Mouse (Mus musculus): ENCODE measurements around the gene Mxd4. TPM values are rescaled to one million over a fixed set of nuclear protein-coding genes. Genes with fewer than 3 reads are reported as not detected.

Mxd4 gene
- polyA plus RNA-seq, 1 experiment from 2014 or later: 5.5 TPM

DNA sequence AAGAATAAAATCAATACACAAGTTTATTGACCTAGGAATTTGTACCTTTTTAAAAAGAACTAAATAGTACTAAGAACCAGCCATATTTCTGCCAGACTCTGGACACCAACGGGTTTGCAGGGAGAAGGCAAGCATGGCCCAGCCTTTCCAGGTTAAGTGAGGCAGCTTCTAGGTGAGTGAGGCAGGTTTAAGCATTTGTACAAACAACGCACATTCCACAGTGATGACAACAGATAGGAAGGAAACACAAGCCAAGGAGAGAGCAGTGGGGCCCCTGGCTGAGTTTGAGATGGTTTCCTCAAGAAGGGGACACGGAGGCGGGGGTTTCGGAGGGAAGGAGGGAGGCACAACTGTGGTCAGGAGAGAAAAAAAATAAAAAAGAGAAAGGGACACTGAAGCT lies 31.2 kb upstream of the Mxd4 start:
- ATAC-seq: no peak
- Histone ChIP-seq H3K9ac (no peak overlapping the region), H3K4me2 (no peak overlapping the region), H3K4me3 (no peak overlapping the region), H3K27me3 (replicated peaks) (no peaks in the 10 kb centered on the region; the same call in 1 of the 2 replicates), H3K4me1 (no peaks in the 10 kb centered on the region), H3K9me3 (replicated peaks) (no peaks in the 10 kb centered on the region), H3K36me3 (no peaks in the 10 kb centered on the region), H3K27ac (no peak overlapping the region)
- 32% methylated on average over 5 of the region's 5 CpGs for WGBS (ENCODE audit: insufficient replicate concordance)

- H3K4me3 ChIP-seq: no peak overlapping the region
- no peaks in the 10 kb centered on the region for H3K36me3 ChIP-seq
- H3K4me2 ChIP-seq: no peak overlapping the region
- H3K4me1 ChIP-seq: no peaks in the 10 kb centered on the region
- no peaks in the 10 kb centered on the region; the same call in 1 of the 2 replicates for H3K27me3 ChIP-seq (replicated peaks)
- no peaks in the 10 kb centered on the region for H3K9me3 ChIP-seq (replicated peaks)
- no peak overlapping the region for H3K9ac ChIP-seq
- 66% methylated on average over 9 of the region's 9 CpGs for WGBS (ENCODE audit: insufficient replicate concordance)
- no peak for ATAC-seq
- H3K27ac ChIP-seq: no peak overlapping the region
Measured at GRCm38 (mm10) chr5:34217756-34218155, 30.2 kb upstream of the Mxd4 start.

DNA sequence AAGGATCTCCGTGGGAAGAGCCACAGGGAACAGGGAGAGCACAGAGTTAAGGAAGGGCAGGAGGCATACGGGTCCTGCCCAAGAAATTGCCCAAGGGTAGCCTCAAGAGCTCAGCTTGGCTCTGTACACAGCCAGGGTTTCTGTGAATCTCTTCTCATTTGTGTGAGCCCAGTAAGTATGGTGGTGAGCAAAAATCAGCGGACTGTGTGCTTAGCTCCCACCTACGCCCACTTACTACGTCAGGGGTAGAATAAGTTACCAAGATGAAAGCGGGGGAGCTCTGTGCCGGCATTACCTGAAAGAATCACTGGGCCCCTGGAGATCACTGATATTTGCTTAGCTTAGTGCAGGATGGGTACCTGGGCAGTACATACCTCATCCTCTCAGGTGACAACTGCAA lies 28.5 kb upstream of the Mxd4 start:
- Histone ChIP-seq H3K9me3 (replicated peaks) (no peaks in the 10 kb centered on the region), H3K4me3 (no peak overlapping the region), H3K9ac (no peak overlapping the region), H3K4me2 (no peak overlapping the region), H3K36me3 (no peaks in the 10 kb centered on the region), H3K27me3 (replicated peaks) (no peaks in the 10 kb centered on the region; the same call in 1 of the 2 replicates), H3K27ac (no peak overlapping the region), H3K4me1 (no peaks in the 10 kb centered on the region)
- 68% methylated on average over 7 of the region's 7 CpGs for WGBS (ENCODE audit: insufficient replicate concordance)
- ATAC-seq: no peak

DNA sequence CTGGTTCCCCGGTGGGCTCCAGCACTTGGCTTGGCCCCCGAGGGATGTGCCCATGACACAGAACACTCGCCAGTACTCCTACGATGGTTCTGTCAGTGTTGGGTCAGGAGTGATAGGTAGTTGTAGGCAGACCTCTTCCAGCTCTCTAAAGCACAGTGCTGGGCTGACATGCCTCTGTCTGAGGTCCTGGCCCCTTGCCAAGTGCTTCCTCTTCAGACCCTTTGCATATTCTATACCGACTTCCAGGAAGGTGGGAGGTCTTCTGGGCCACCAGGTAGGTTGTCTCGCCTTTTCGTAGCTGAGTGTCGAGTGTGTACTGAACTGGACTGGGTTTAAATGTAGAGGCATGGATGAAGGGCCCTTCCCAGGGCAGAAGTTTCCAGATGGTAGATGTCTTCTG lies 26.1 kb upstream of the Mxd4 start:
- 60% methylated on average over 8 of the region's 8 CpGs for WGBS (ENCODE audit: insufficient replicate concordance)
- Histone ChIP-seq H3K4me1 (no peaks in the 10 kb centered on the region), H3K9me3 (replicated peaks) (no peaks in the 10 kb centered on the region), H3K36me3 (no peaks in the 10 kb centered on the region), H3K4me2 (no peak overlapping the region), H3K27me3 (replicated peaks) (no peaks in the 10 kb centered on the region; the same call in 1 of the 2 replicates), H3K27ac (no peak overlapping the region), H3K9ac (no peak overlapping the region), H3K4me3 (no peak overlapping the region)
- ATAC-seq: no peak

- peak; percentile 49 for ATAC-seq
- H3K9ac ChIP-seq: no peak overlapping the region
Measured at GRCm38 (mm10) chr5:34210279-34210678, 22.8 kb upstream of the Mxd4 start.

GRCm38 (mm10) chr5:34207503-34207902 lies 20.0 kb upstream of the Mxd4 start:
- Histone ChIP-seq H3K9ac (no peak overlapping the region), H3K9me3 (replicated peaks) (no peaks in the 10 kb centered on the region), H3K27ac (no peak overlapping the region), H3K36me3 (no peaks in the 10 kb centered on the region), H3K4me1 (no peaks in the 10 kb centered on the region), H3K4me2 (no peak overlapping the region), H3K27me3 (replicated peaks) (no peaks in the 10 kb centered on the region), H3K4me3 (no peak overlapping the region)
- 48% methylated on average over 3 of the region's 3 CpGs for WGBS (ENCODE audit: insufficient replicate concordance)
- ATAC-seq: no peak

More at GRCm38 (mm10) chr5:34210279-34210678, 22.8 kb upstream of the Mxd4 start:
- H3K27ac ChIP-seq: no peak overlapping the region
- no peak overlapping the region for H3K4me2 ChIP-seq
- no peak overlapping the region for H3K4me3 ChIP-seq
- H3K9me3 ChIP-seq (replicated peaks): no peaks in the 10 kb centered on the region
- WGBS (ENCODE audit: insufficient replicate concordance): 3% methylated on average over 1 of the region's 1 CpGs
- no peaks in the 10 kb centered on the region for H3K4me1 ChIP-seq
- H3K36me3 ChIP-seq: no peaks in the 10 kb centered on the region
- H3K27me3 ChIP-seq (replicated peaks): no peaks in the 10 kb centered on the region; the same call in 1 of the 2 replicates

DNA sequence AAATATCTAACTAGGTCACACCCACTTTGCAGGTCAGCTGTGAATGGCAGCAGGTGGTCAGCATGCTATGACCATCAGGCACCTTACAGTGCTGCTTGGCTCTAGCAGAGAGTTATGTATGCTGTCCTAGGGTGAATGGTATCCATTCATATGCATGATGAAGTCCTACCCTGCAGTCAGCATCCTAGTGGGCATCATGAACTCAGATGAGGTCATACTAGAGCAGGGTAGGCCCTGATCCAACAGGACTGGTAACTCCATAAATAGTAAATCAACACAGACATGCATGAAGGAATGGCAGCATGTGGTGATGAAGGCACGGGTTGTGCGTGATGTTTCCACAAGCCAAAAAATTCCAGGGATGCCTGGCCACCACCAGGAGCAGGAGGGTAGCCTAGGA lies 18.3 kb upstream of the Mxd4 start:
- H3K4me3 ChIP-seq: no peak overlapping the region
- WGBS (ENCODE audit: insufficient replicate concordance): 28% methylated on average over 2 of the region's 2 CpGs
- no peak overlapping the region for H3K4me2 ChIP-seq
- no peak for ATAC-seq
- no peaks in the 10 kb centered on the region for H3K27me3 ChIP-seq (replicated peaks)
- H3K27ac ChIP-seq: no peak overlapping the region
- no peak overlapping the region for H3K9ac ChIP-seq
- no peaks in the 10 kb centered on the region for H3K36me3 ChIP-seq
- H3K4me1 ChIP-seq: no peaks in the 10 kb centered on the region
- no peaks in the 10 kb centered on the region for H3K9me3 ChIP-seq (replicated peaks)

DNA sequence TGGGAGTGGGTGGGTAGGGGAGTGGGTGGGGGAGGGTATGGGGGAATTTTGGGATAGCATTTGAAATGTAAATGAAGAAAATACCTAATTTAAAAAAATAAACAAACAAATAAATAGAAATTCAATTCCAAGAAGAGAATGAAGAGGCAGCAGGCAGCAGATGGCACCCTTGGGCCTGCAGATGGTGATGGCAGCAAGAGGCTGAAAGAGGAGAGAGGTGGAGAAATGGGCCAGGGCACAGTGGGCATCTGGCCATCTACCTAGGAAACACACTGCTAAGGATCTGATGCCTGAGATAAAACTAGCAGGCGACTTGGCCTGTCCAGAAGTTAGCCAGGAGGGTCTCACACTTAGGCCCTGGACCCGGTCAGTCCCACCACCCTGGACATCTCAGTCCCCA lies 17.4 kb upstream of the Mxd4 start:
- H3K27ac ChIP-seq: no peak overlapping the region
- 59% methylated on average over 2 of the region's 2 CpGs for WGBS (ENCODE audit: insufficient replicate concordance)
- no peak overlapping the region for H3K4me3 ChIP-seq

DNA sequence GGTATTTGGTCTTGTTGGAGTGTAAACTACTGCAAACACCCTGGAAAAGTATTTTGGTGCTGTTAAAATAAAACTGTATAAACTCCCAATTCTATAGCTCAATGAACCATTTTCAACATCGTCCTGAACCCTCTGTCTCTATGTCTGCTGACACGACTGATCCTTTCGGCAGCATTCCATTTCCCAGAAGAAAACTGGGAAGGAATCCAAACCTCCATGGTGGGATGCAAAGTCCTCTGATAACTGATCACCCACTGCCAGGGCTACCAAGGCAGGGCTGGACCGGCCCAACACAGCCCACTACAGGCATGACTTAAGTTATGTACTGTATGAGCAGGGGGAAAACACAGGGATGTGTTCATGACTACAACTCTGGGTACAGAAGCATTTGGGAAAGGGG lies 14.5 kb upstream of the Mxd4 start:
- no peak for ATAC-seq
- no peak overlapping the region for H3K4me3 ChIP-seq
- no peaks in the 10 kb centered on the region for H3K4me1 ChIP-seq
- no peaks in the 10 kb centered on the region for H3K27me3 ChIP-seq (replicated peaks)
- H3K9me3 ChIP-seq (replicated peaks): no peaks in the 10 kb centered on the region
- 69% methylated on average over 4 of the region's 4 CpGs for WGBS (ENCODE audit: insufficient replicate concordance)
- no peak overlapping the region for H3K4me2 ChIP-seq
- H3K9ac ChIP-seq: no peak overlapping the region
- no peak overlapping the region for H3K27ac ChIP-seq
- H3K36me3 ChIP-seq: no peaks in the 10 kb centered on the region

More for the DNA sequence above, 17.4 kb upstream of the Mxd4 start:
- Histone ChIP-seq H3K9ac (no peak overlapping the region), H3K36me3 (no peaks in the 10 kb centered on the region), H3K4me1 (no peaks in the 10 kb centered on the region), H3K4me2 (no peak overlapping the region), H3K9me3 (replicated peaks) (no peaks in the 10 kb centered on the region), H3K27me3 (replicated peaks) (no peaks in the 10 kb centered on the region)
- ATAC-seq: no peak

- Histone ChIP-seq H3K27ac (no peak overlapping the region), H3K9me3 (replicated peaks) (no peaks in the 10 kb centered on the region), H3K4me2 (no peak overlapping the region), H3K27me3 (replicated peaks) (no peaks in the 10 kb centered on the region), H3K4me1 (no peaks in the 10 kb centered on the region), H3K9ac (no peak overlapping the region), H3K4me3 (no peak overlapping the region), H3K36me3 (no peaks in the 10 kb centered on the region)
- WGBS (ENCODE audit: insufficient replicate concordance): 46% methylated on average over 2 of the region's 2 CpGs
- ATAC-seq: no peak
Measured at GRCm38 (mm10) chr5:34201396-34201795, 13.9 kb upstream of the Mxd4 start.

GRCm38 (mm10) chr5:34198615-34199014 lies 11.1 kb upstream of the Mxd4 start:
- Histone ChIP-seq H3K4me3 (no peak overlapping the region), H3K9ac (no peak overlapping the region), H3K27me3 (replicated peaks) (no peaks in the 10 kb centered on the region; the same call in 1 of the 2 replicates), H3K9me3 (replicated peaks) (no peaks in the 10 kb centered on the region), H3K4me1 (no peaks in the 10 kb centered on the region), H3K27ac (no peak overlapping the region), H3K4me2 (no peak overlapping the region), H3K36me3 (no peaks in the 10 kb centered on the region)
- ATAC-seq: no peak
- WGBS (ENCODE audit: insufficient replicate concordance): 70% methylated on average over 6 of the region's 6 CpGs

- Histone ChIP-seq H3K27ac (no peak overlapping the region), H3K4me1 (no peaks in the 10 kb centered on the region), H3K27me3 (replicated peaks) (no peaks in the 10 kb centered on the region; the same call in 1 of the 2 replicates), H3K9ac (no peak overlapping the region), H3K4me3 (no peak overlapping the region), H3K9me3 (replicated peaks) (no peaks in the 10 kb centered on the region), H3K4me2 (no peak overlapping the region), H3K36me3 (no peaks in the 10 kb centered on the region)
- ATAC-seq: no peak
- 68% methylated on average over 4 of the region's 4 CpGs for WGBS (ENCODE audit: insufficient replicate concordance)
Measured at GRCm38 (mm10) chr5:34197243-34197642, 9.7 kb upstream of the Mxd4 start.

DNA sequence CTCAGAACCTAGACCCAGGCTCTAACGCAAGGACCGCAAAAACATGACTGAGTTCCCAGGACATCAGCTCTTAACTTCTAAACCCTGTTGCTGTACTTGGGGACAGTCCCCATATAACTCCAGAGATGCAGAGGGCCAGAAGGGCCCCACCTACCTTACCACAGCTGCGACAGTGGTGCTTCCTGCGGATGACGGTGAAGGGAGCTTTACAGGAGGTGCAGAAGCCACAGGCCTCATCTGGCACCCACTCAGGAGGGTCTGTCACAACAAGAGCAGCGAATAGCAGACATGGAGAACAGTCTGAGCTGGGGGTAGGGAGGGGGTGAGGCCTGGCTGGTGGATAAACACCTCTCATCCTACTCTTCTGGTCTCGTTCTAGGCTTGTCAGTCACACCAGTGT lies 8.9 kb upstream of the Mxd4 start:
- no peak overlapping the region for H3K4me3 ChIP-seq
- 50% methylated on average over 7 of the region's 7 CpGs for WGBS (ENCODE audit: insufficient replicate concordance)
- H3K36me3 ChIP-seq: no peaks in the 10 kb centered on the region
- no peak for ATAC-seq
- no peak overlapping the region for H3K27ac ChIP-seq
- no peaks in the 10 kb centered on the region; the same call in 1 of the 2 replicates for H3K27me3 ChIP-seq (replicated peaks)
- H3K9ac ChIP-seq: no peak overlapping the region
- no peaks in the 10 kb centered on the region for H3K4me1 ChIP-seq
- H3K9me3 ChIP-seq (replicated peaks): no peaks in the 10 kb centered on the region
- H3K4me2 ChIP-seq: no peak overlapping the region

Data from liver, embryonic 12.5 days (tissue).